Mouse (Mus musculus) myocyte (in vitro differentiated cells): ENCODE measurements around the gene Hist2h4. TPM values are rescaled to one million over a fixed set of nuclear protein-coding genes. Genes with fewer than 3 reads are reported as not detected.

ENCODE experiments used
- H3K27me3 ChIP-seq: one replicate; pipeline ENCODE4 v1.6.1; 2011; ENCODE audit not compliant: control insufficient read depth, insufficient read depth, insufficient read length
- H3K36me3 ChIP-seq: one replicate; pipeline ENCODE4 v1.6.1; 2011; ENCODE audit not compliant: control insufficient read depth, insufficient read depth
- H3K4me2 ChIP-seq: one replicate; pipeline ENCODE4 v1.6.1; 2011; ENCODE audit warnings: low read depth, control low read depth
- H3K4me3 ChIP-seq: one replicate; pipeline ENCODE4 v1.5.1; 2011; ENCODE audit warnings: mild to moderate bottlenecking, control low read depth, moderate library complexity
- H3K79me2 ChIP-seq: one replicate; pipeline ENCODE4 v1.6.1; 2011; ENCODE audit not compliant: control insufficient read depth, insufficient read depth
- H3ac ChIP-seq: one replicate; pipeline ENCODE4 v1.6.1; 2011; ENCODE audit not compliant: control insufficient read depth, insufficient read length
- CEBPB ChIP-seq: IDR thresholded peaks from 2 replicates; pipeline ENCODE4 v1.6.1; 2011; ENCODE audit warnings: mild to moderate bottlenecking, moderate library complexity; ENCODE audit not compliant: poor library complexity, insufficient read depth, severe bottlenecking
- E2F4 ChIP-seq: IDR thresholded peaks from one replicate; pipeline ENCODE4 v1.6.1; 2011; ENCODE audit warnings: mild to moderate bottlenecking, control low read depth, moderate library complexity; ENCODE audit not compliant: insufficient read depth
- MAX ChIP-seq: IDR thresholded peaks from one replicate; pipeline ENCODE4 v1.6.1; 2011; ENCODE audit warnings: low read depth, mild to moderate bottlenecking, control low read depth
- MYOD1 ChIP-seq, 3 experiments: IDR thresholded peaks; one replicate each; pipeline ENCODE4 v1.6.1; 2011; ENCODE audit warnings: control low read depth in 2 of 3, low read depth in 2 of 3, mild to moderate bottlenecking in 2 of 3, moderate library complexity in 1 of 3; ENCODE audit not compliant: insufficient read length in 2 of 3, control insufficient read depth in 1 of 3
- MYOG ChIP-seq, 3 experiments: IDR thresholded peaks; one replicate each; pipeline ENCODE4 v1.6.1; 2011; ENCODE audit warnings: control low read depth in 2 of 3, low read depth in 2 of 3, mild to moderate bottlenecking in 2 of 3; ENCODE audit not compliant: insufficient read length in 2 of 3, control insufficient read depth in 1 of 3, insufficient read depth in 1 of 3
- POLR2A ChIP-seq: IDR thresholded peaks from one replicate; pipeline ENCODE4 v1.6.1; 2011; ENCODE audit warnings: low read depth, mild to moderate bottlenecking, control low read depth, moderate library complexity; ENCODE audit not compliant: insufficient read length
- POLR2AphosphoS2 ChIP-seq: IDR thresholded peaks from one replicate; pipeline ENCODE4 v1.6.1; 2011; ENCODE audit warnings: low read depth, control low read depth; ENCODE audit not compliant: insufficient read length
- REST ChIP-seq: IDR thresholded peaks from one replicate; pipeline ENCODE4 v1.6.1; 2011; ENCODE audit warnings: mild to moderate bottlenecking, control low read depth, moderate library complexity; ENCODE audit not compliant: insufficient read depth, insufficient read length
- SRF ChIP-seq: IDR thresholded peaks from one replicate; pipeline ENCODE4 v1.6.1; 2011; ENCODE audit warnings: low read depth; ENCODE audit not compliant: control insufficient read depth, insufficient read length
- TCF12 ChIP-seq: IDR thresholded peaks from one replicate; pipeline ENCODE4 v1.6.1; 2011; ENCODE audit warnings: mild to moderate bottlenecking, control low read depth; ENCODE audit not compliant: poor library complexity, insufficient read depth, severe bottlenecking
- TCF3 ChIP-seq: IDR thresholded peaks from one replicate; pipeline ENCODE4 v1.6.1; 2011; ENCODE audit warnings: low read depth, control low read depth; ENCODE audit not compliant: insufficient read length
- USF1 ChIP-seq: IDR thresholded peaks from one replicate; pipeline ENCODE4 v1.6.1; 2011; ENCODE audit warnings: low read depth, mild to moderate bottlenecking, control low read depth, moderate library complexity
- polyA plus RNA-seq: library from polyadenylated mRNA; unstranded; fragments of >200 nt; fragmentation: generic; extraction: Trizol; gene quantifications from one replicate; pipeline ENCODE4 v1.2.1, GENCODE M21; 2012; ENCODE audit warnings: missing spikeins

Gene Hist2h4
- polyA plus RNA-seq, 1 experiment = 1.1 TPM

- no peak overlapping the region for H3K4me2 ChIP-seq
- no peak for TF ChIP-seq MYOG (IDR thresholded peaks at IDR 0.05; ENCODE audit: control insufficient read depth in 1 of 3, insufficient read depth in 1 of 3, insufficient read length in 2 of 3, low read depth in 2 of 3)
- no peak for TF ChIP-seq POLR2A
- TF ChIP-seq POLR2AphosphoS2 = no peak
- TF ChIP-seq MAX = no peak
- no peak for TF ChIP-seq MYOD1 (IDR thresholded peaks at IDR 0.05; ENCODE audit: control insufficient read depth in 1 of 3, insufficient read length in 2 of 3, low read depth in 2 of 3)
- TF ChIP-seq TCF3 = no peak
- TF ChIP-seq REST = no peak
- TF ChIP-seq CEBPB = no peak
- no peak for TF ChIP-seq E2F4
- no peak for TF ChIP-seq TCF12
- TF ChIP-seq USF1 = no peak
- no peak for TF ChIP-seq SRF
Measured at GRCm38 (mm10) chr3:96284457-96284856, 21.3 kb upstream of the Hist2h4 start.

DNA sequence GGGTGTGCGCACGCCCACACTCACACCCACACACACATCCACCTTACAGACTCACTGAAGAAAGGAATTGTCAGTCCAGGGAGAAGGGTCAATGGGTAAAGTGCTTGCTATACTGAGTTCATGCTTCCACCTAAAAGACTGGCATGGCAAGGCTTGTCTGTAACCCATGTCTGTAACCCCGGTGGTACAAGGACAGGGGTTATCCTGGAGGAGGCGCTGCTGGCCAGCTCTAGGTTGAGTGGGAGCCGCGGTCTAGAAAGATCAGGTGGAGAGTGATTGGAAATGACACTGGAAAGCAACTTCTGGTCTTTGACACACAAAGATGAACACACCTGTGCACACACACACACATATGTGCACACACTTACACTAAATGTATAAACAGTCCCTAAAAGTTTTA lies 17.5 kb upstream of the Hist2h4 start:
- peak; percentile 60 for TF ChIP-seq POLR2AphosphoS2
- TF ChIP-seq TCF3 = no peak
- Histone ChIP-seq H3K27me3 (peaks cover 10% of the 10 kb centered on the region), H3K4me2 (no peak overlapping the region), H3ac (no peak overlapping the region), H3K4me3 (no peak overlapping the region), H3K36me3 (no peaks in the 10 kb centered on the region), H3K79me2 (no peaks in the 10 kb centered on the region)

More at GRCm38 (mm10) chr3:96284457-96284856, 21.3 kb upstream of the Hist2h4 start:
- Histone ChIP-seq H3ac (no peak overlapping the region), H3K4me3 (no peak overlapping the region), H3K79me2 (no peaks in the 10 kb centered on the region), H3K27me3 (peaks cover 10% of the 10 kb centered on the region), H3K36me3 (no peaks in the 10 kb centered on the region)

DNA sequence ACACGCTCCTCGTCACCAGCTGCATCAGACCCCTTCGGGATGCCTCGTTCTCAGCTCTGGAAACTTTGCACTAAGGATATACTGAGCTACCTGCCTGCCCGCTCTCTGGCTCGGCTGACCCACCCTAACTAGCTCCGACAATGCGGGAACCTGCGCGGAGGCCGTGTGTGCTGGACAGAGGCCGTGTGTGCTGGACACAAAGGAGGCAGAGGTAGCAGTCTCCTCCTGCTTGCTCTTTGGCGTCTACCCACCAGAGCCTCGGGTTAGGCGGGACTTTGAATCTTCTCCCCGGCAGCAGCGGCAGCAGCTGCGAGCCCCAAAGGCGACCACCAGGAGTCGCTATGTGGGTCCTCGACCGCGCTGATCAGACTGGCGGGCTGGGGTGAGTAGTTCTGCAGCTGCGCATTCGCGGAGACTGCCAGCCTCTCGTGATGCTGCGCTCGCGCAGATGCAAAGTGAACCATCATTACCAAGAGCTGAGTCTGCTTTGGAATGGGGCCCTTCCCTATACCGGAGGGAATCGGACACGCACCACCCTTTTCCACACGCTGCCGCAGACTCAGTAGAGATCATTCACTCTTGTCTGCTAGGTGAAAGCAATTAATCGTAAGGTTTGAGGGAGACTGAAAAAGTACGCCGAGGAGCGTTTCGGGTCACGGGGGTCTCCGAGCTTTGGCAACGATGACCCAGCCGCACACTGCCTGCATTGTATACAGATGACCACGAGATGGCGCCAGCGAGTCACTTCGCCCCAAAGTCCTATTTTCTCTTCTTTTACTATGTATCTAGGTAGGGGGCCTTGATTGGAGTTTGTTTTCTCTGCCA lies 14.9 kb upstream of the Hist2h4 start:
- Histone ChIP-seq H3ac (no peak overlapping the region), H3K79me2 (no peaks in the 10 kb centered on the region), H3K27me3 (no peaks in the 10 kb centered on the region), H3K4me3 (peak overlapping the region; percentile 18), H3K4me2 (peak overlapping the region; percentile 79), H3K36me3 (no peaks in the 10 kb centered on the region)
- TF ChIP-seq REST (peak; percentile 7), MYOG (IDR thresholded peaks at IDR 0.05; ENCODE audit: control insufficient read depth in 1 of 3, insufficient read depth in 1 of 3, insufficient read length in 2 of 3, low read depth in 2 of 3) (peak in 2 of 3 experiments; percentile 49 to 80), SRF (no peak), USF1 (no peak), POLR2AphosphoS2 (peak; percentile 68), POLR2A (peak; percentile 22), MYOD1 (IDR thresholded peaks at IDR 0.05; ENCODE audit: control insufficient read depth in 1 of 3, insufficient read length in 2 of 3, low read depth in 2 of 3) (peak in 2 of 3 experiments; percentile 20 to 60)

- Histone ChIP-seq H3ac (no peak overlapping the region), H3K4me2 (peak overlapping the region; percentile 79)
Measured at GRCm38 (mm10) chr3:96277428-96277799, 14.3 kb upstream of the Hist2h4 start.

More at GRCm38 (mm10) chr3:96277428-96277799, 14.3 kb upstream of the Hist2h4 start:
- no peaks in the 10 kb centered on the region for H3K27me3 ChIP-seq
- H3K36me3 ChIP-seq = no peaks in the 10 kb centered on the region
- peak overlapping the region; percentile 18 for H3K4me3 ChIP-seq
- TF ChIP-seq USF1 (no peak), SRF (no peak), POLR2AphosphoS2 (no peak), TCF12 (no peak), MYOD1 (IDR thresholded peaks at IDR 0.05; ENCODE audit: control insufficient read depth in 1 of 3, insufficient read length in 2 of 3, low read depth in 2 of 3) (no peak), MAX (no peak), MYOG (IDR thresholded peaks at IDR 0.05; ENCODE audit: control insufficient read depth in 1 of 3, insufficient read depth in 1 of 3, insufficient read length in 2 of 3, low read depth in 2 of 3) (no peak), E2F4 (no peak), TCF3 (no peak), POLR2A (no peak), CEBPB (no peak), REST (no peak)
- H3K79me2 ChIP-seq = no peaks in the 10 kb centered on the region
